Mouse (Mus musculus) brain, embryonic 18.5 days (tissue): Measurements from ENCODE around the gene 1700010B08Rik.

Experiments used
- DNase-seq: peaks from one replicate; pipeline ENCODE4 v3.0.0-alpha.2; 2012; ENCODE audit warnings: low read depth, low spot score

1700010B08Rik gene

GRCm38 (mm10) chr2:173722251-173722857 is 3.1 kb downstream of the 1700010B08Rik start:
- DNase-seq, result no peak

GRCm38 (mm10) chr2:173724382-173724781 is 5.2 kb downstream of the 1700010B08Rik start:
- DNase-seq, result no peak

- no peak for DNase-seq
These were observed 6.0 kb downstream of the 1700010B08Rik start for GRCm38 (mm10) chr2:173724940-173725807.

GRCm38 (mm10) chr2:173725819-173726218 is 6.6 kb downstream of the 1700010B08Rik start:
- DNase-seq, result no peak

GRCm38 (mm10) chr2:173730444-173730966 is 11.3 kb downstream of the 1700010B08Rik start:
- DNase-seq, result no peak

GRCm38 (mm10) chr2:173734426-173734825 is 15.2 kb downstream of the 1700010B08Rik start:
- no peak for DNase-seq

GRCm38 (mm10) chr2:173737222-173737989 is 18.2 kb downstream of the 1700010B08Rik start, which contains the start of gene Vapb:
Gene Vapb, plus strand, starts transcription at chr2:173737511.
- DNase-seq, result peak; percentile 94

GRCm38 (mm10) chr2:173738232-173738631 is 19.0 kb downstream of the 1700010B08Rik start:
- no peak for DNase-seq

- no peak for DNase-seq
These were observed 19.9 kb downstream of the 1700010B08Rik start for GRCm38 (mm10) chr2:173739107-173739506.

- DNase-seq, result no peak
These were observed 22.9 kb downstream of the 1700010B08Rik start for GRCm38 (mm10) chr2:173742090-173742489.

GRCm38 (mm10) chr2:173742744-173743143 is 23.5 kb downstream of the 1700010B08Rik start:
- no peak for DNase-seq

- DNase-seq, result no peak
These were observed 25.0 kb downstream of the 1700010B08Rik start for GRCm38 (mm10) chr2:173744070-173744815.

GRCm38 (mm10) chr2:173748961-173749659 is 29.9 kb downstream of the 1700010B08Rik start:
- no peak for DNase-seq

GRCm38 (mm10) chr2:173755433-173756144 is 36.4 kb downstream of the 1700010B08Rik start:
- no peak for DNase-seq

- DNase-seq, result no peak
These were observed 38.5 kb downstream of the 1700010B08Rik start for GRCm38 (mm10) chr2:173757624-173758155.

GRCm38 (mm10) chr2:173760607-173761006 is 41.4 kb downstream of the 1700010B08Rik start:
- DNase-seq, result no peak

GRCm38 (mm10) chr2:173764629-173765028 is 45.4 kb downstream of the 1700010B08Rik start:
- no peak for DNase-seq

- DNase-seq, result no peak
These were observed 48.9 kb downstream of the 1700010B08Rik start for GRCm38 (mm10) chr2:173767959-173768595.

GRCm38 (mm10) chr2:173769183-173769582 is 50.0 kb downstream of the 1700010B08Rik start:
- DNase-seq, result peak; percentile 22
